In genomic region chr3:101804331-101804730, GRCm38 (mm10) we compare ENCODE assay signal across 11 mouse cellular contexts. TPM values are rescaled to one million over a fixed set of nuclear protein-coding genes. Genes with fewer than 3 reads are reported as not detected.
DNase-seq lines count a peak whose midpoint lies in the region; ATAC-seq lines count a peak whose summit lies in the region.
"Had no signal": no experiment of that assay in that cellular context is flagged by ENCODE, and none has a peak within 500 bp of the region (broad histone marks: within the 10 kb centered on the region; RNA-seq: fewer than 3 reads in every experiment).

No protein-coding gene starts in this region.

- intact Hi-C loops in heart, postnatal 25 days (cut with DNase I) = loop anchor here (2.0 to 5.0 kb wide), 2 partner anchors 97 to 202 kb away; no protein-coding TSS in a partner anchor

- ATAC-seq in intestine, embryonic 16.5 days = no peak
- no peak for ATAC-seq in intestine, embryonic 15.5 days
- ATAC-seq in inflammation-experienced regulatory T-cells, adult 6 months = no peak
- ATAC-seq: midbrain, embryonic 13.5 days had no signal

- no peak overlapping the region for H3K4me2 ChIP-seq in intestine, embryonic 16.5 days (ENCODE audit: low read depth, low read length)
- no peak overlapping the region for H3K4me2 ChIP-seq in intestine, embryonic 15.5 days (replicated peaks)
- H3K4me2 ChIP-seq: midbrain, embryonic 13.5 days had no signal

- no peaks in the 10 kb centered on the region for H3K27me3 ChIP-seq in intestine, embryonic 16.5 days (replicated peaks; ENCODE audit: control insufficient read depth, insufficient read depth, low read length)
- H3K27me3 ChIP-seq in intestine, embryonic 15.5 days (replicated peaks) = no peaks in the 10 kb centered on the region
- H3K27me3 ChIP-seq: midbrain, embryonic 13.5 days had no signal

- no peak overlapping the region for H3K4me3 ChIP-seq in intestine, embryonic 16.5 days (ENCODE audit: low read length)
- no peak overlapping the region for H3K4me3 ChIP-seq in intestine, embryonic 15.5 days (replicated peaks)
- H3K4me3 ChIP-seq: midbrain, embryonic 13.5 days had no signal

- H3K9me3 ChIP-seq in intestine, embryonic 16.5 days (ENCODE audit: control insufficient read depth, low read length) = no peaks in the 10 kb centered on the region
- no peaks in the 10 kb centered on the region for H3K9me3 ChIP-seq in intestine, embryonic 15.5 days
- H3K9me3 ChIP-seq: midbrain, embryonic 13.5 days had no signal

- H3K27ac ChIP-seq in intestine, embryonic 16.5 days (ENCODE audit: low read length) = peak overlapping the region; percentile 76; the same call in 1 of the 2 replicates
- H3K27ac ChIP-seq in intestine, embryonic 15.5 days = no peak overlapping the region
- H3K27ac ChIP-seq: midbrain, embryonic 13.5 days had no signal

- DNase-seq in heart, adult 11 months = peak; percentile 98
- peak; percentile 68 to 70 for DNase-seq in heart, adult 9 months (ENCODE audit: low spot score in 2 of 2)
- DNase-seq in heart, postnatal 25 days (ENCODE audit: low spot score) = peak; percentile 21
- DNase-seq in right cerebral cortex, adult 2 months (ENCODE audit: low spot score in 2 of 2) = no peak
- DNase-seq: adrenal gland, postnatal 10 days; thymus, postnatal 14 days had no signal

- H3K4me1 ChIP-seq in intestine, embryonic 16.5 days (ENCODE audit: control insufficient read depth, insufficient read depth, low read length) = peaks cover 27% of the 10 kb centered on the region
- H3K4me1 ChIP-seq in intestine, embryonic 15.5 days (replicated peaks) = peaks cover 20% of the 10 kb centered on the region

- H3K9ac ChIP-seq in intestine, embryonic 16.5 days (ENCODE audit: low read depth, low read length) = no peak overlapping the region; the same call in 1 of the 2 replicates
- no peak overlapping the region for H3K9ac ChIP-seq in intestine, embryonic 15.5 days
- H3K9ac ChIP-seq: midbrain, embryonic 13.5 days had no signal

- H3K36me3 ChIP-seq in intestine, embryonic 16.5 days (ENCODE audit: control insufficient read depth, insufficient read depth, low read length) = no peaks in the 10 kb centered on the region
- H3K36me3 ChIP-seq in intestine, embryonic 15.5 days = no peaks in the 10 kb centered on the region
- H3K36me3 ChIP-seq: midbrain, embryonic 13.5 days had no signal

- 52% methylated on average over 6 of the region's 6 CpGs for WGBS in intestine, embryonic 16.5 days
- 50% methylated on average over 6 of the region's 6 CpGs for WGBS in intestine, embryonic 15.5 days

RNA-seq across cellular contexts. Expression of gene Mab21l3, which starts 44.4 kb away (rescaled TPM):
- polyA plus RNA-seq in intestine, embryonic 16.5 days (2015; fragmentation: Nextera tagmentation; extraction: Ambion mirVana) = 5.3 and 6.1 TPM in 2 replicates
- polyA plus RNA-seq in intestine, embryonic 15.5 days (2015; fragmentation: Nextera tagmentation; extraction: Ambion mirVana) = 5.8 and 6.4 TPM in 2 replicates
- under 1 TPM in 1 of 2 experiments, not detected in 1; 0.08 TPM for total RNA-seq in heart, postnatal 25 days (2021)
- under 1 TPM in 1 of 3 experiments, not detected in 2; 0.21 TPM for polyA plus RNA-seq in inflammation-experienced regulatory T-cells, adult 6 months (2017; shearing (Covaris generic))
- polyA plus RNA-seq: liver, adult 2 months had no signal

Comparison
In these comparisons a context has a peak if more than half of its experiments do, and no peak if none do; other contexts are left out.
1. DNase-seq: peak in heart, adult 11 months (single experiment), heart, adult 9 months (2 of 2) and heart, postnatal 25 days (single experiment); none in right cerebral cortex, adult 2 months (0 of 2).